Mouse (Mus musculus) myocyte (in vitro differentiated cells): ENCODE data around the gene Tiam2.

Experiments used
- CEBPB ChIP-seq: IDR thresholded peaks from 2 replicates; pipeline ENCODE4 v1.6.1; 2011; ENCODE audit warnings: mild to moderate bottlenecking, moderate library complexity; ENCODE audit not compliant: poor library complexity, insufficient read depth, severe bottlenecking
- E2F4 ChIP-seq: IDR thresholded peaks from one replicate; pipeline ENCODE4 v1.6.1; 2011; ENCODE audit warnings: mild to moderate bottlenecking, control low read depth, moderate library complexity; ENCODE audit not compliant: insufficient read depth
- MAX ChIP-seq: IDR thresholded peaks from one replicate; pipeline ENCODE4 v1.6.1; 2011; ENCODE audit warnings: low read depth, mild to moderate bottlenecking, control low read depth
- MYOD1 ChIP-seq, 3 experiments: IDR thresholded peaks; one replicate each; pipeline ENCODE4 v1.6.1; 2011; ENCODE audit warnings: control low read depth in 2 of 3, low read depth in 2 of 3, mild to moderate bottlenecking in 2 of 3, moderate library complexity in 1 of 3; ENCODE audit not compliant: insufficient read length in 2 of 3, control insufficient read depth in 1 of 3
- POLR2A ChIP-seq: IDR thresholded peaks from one replicate; pipeline ENCODE4 v1.6.1; 2011; ENCODE audit warnings: low read depth, mild to moderate bottlenecking, control low read depth, moderate library complexity; ENCODE audit not compliant: insufficient read length
- POLR2AphosphoS2 ChIP-seq: IDR thresholded peaks from one replicate; pipeline ENCODE4 v1.6.1; 2011; ENCODE audit warnings: low read depth, control low read depth; ENCODE audit not compliant: insufficient read length
- TCF12 ChIP-seq: IDR thresholded peaks from one replicate; pipeline ENCODE4 v1.6.1; 2011; ENCODE audit warnings: mild to moderate bottlenecking, control low read depth; ENCODE audit not compliant: poor library complexity, insufficient read depth, severe bottlenecking
- TCF3 ChIP-seq: IDR thresholded peaks from one replicate; pipeline ENCODE4 v1.6.1; 2011; ENCODE audit warnings: low read depth, control low read depth; ENCODE audit not compliant: insufficient read length
- USF1 ChIP-seq: IDR thresholded peaks from one replicate; pipeline ENCODE4 v1.6.1; 2011; ENCODE audit warnings: low read depth, mild to moderate bottlenecking, control low read depth, moderate library complexity

DNA sequence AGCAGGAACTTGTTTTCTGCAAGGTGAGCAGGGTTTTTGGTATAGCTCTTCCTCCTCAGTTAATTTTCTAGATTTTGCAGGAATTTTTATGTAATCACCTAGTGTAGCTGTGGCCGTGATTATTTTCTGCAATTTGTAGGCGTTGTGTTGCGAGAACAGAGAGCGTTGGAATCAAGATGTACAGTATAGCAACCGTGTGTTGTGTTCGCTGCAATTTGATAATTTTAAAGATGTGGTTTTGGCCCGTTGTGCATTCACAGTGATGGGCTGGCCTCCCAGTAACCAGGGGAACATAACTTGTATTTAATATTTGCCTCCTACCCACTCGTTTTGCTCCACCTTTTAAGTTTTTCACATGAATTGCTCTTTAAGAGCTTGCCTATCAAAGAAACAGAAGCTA is 156.7 kb downstream of the Tiam2 start:
- TF ChIP-seq POLR2A = no peak
- no peak for TF ChIP-seq USF1
- TF ChIP-seq TCF12 = no peak
- TF ChIP-seq E2F4 = no peak
- no peak for TF ChIP-seq MAX
- no peak for TF ChIP-seq CEBPB
- no peak for TF ChIP-seq POLR2AphosphoS2
- TF ChIP-seq TCF3 = no peak
- no peak for TF ChIP-seq MYOD1 (IDR thresholded peaks at IDR 0.05; ENCODE audit: control insufficient read depth in 1 of 3, insufficient read length in 2 of 3, low read depth in 2 of 3)
